Mouse (Mus musculus) right cerebral cortex, postnatal 36 days (tissue): ENCODE results near the gene Gimap7.
"Not testable (repeated sequence)": the region's sequence is repeated elsewhere in the genome, so short reads cannot be mapped to it uniquely, and the experiment has no call there.

Experiments
- DNase-seq, 2 experiments: peaks; one replicate each; pipeline ENCODE4 v3.0.0; 2022; ENCODE audit warnings: low spot score in 2 of 2, mixed read lengths in 1 of 2

Gimap7 gene

GRCm38 (mm10) chr6:48718455-48718854 is at the start of gene Gimap7, which contains the start of gene Gm28053:
Gene Gimap7, plus strand, starts transcription at chr6:48718621.
Gene Gm28053, plus strand, starts transcription at chr6:48718607.
- DNase-seq: no peak

- no peak for DNase-seq
These were observed 48.9 kb upstream of the Gimap7 start for GRCm38 (mm10) chr6:48669446-48669969.

- DNase-seq: no peak
These were observed 43.9 kb upstream of the Gimap7 start for GRCm38 (mm10) chr6:48674291-48675058.

- no peak for DNase-seq
These were observed 43.0 kb upstream of the Gimap7 start for GRCm38 (mm10) chr6:48675400-48675930.

GRCm38 (mm10) chr6:48675931-48676859 is 42.2 kb upstream of the Gimap7 start, which contains the start of gene Gimap9:
Gene Gimap9, plus strand, starts transcription at chr6:48676129.
- DNase-seq: no peak

GRCm38 (mm10) chr6:48676860-48677415 is 41.5 kb upstream of the Gimap7 start:
- no peak for DNase-seq

- no peak for DNase-seq
These were observed 40.7 kb upstream of the Gimap7 start for GRCm38 (mm10) chr6:48677492-48678345.

GRCm38 (mm10) chr6:48678391-48678790 is 40.0 kb upstream of the Gimap7 start:
- DNase-seq: no peak

- no peak for DNase-seq
These were observed 38.7 kb upstream of the Gimap7 start for GRCm38 (mm10) chr6:48679701-48680100.

GRCm38 (mm10) chr6:48680421-48680820 is 38.0 kb upstream of the Gimap7 start:
- no peak for DNase-seq

GRCm38 (mm10) chr6:48681472-48682090 is 36.8 kb upstream of the Gimap7 start:
- no peak for DNase-seq

GRCm38 (mm10) chr6:48682271-48682670 is 36.1 kb upstream of the Gimap7 start:
- peak in 1 of 2 experiments; percentile 8 for DNase-seq

GRCm38 (mm10) chr6:48683263-48683821 is 35.1 kb upstream of the Gimap7 start:
- DNase-seq: not testable (repeated sequence)

GRCm38 (mm10) chr6:48684319-48684718 is 34.1 kb upstream of the Gimap7 start, which contains the start of gene Gimap4:
Gene Gimap4, plus strand, starts transcription at chr6:48684549.
- DNase-seq: no peak

GRCm38 (mm10) chr6:48684806-48685205 is 33.6 kb upstream of the Gimap7 start:
- DNase-seq: no peak

- DNase-seq: no peak
These were observed 33.2 kb upstream of the Gimap7 start for GRCm38 (mm10) chr6:48685251-48685650.

- no peak for DNase-seq
These were observed 32.4 kb upstream of the Gimap7 start for GRCm38 (mm10) chr6:48685694-48686665.

- DNase-seq: no peak
These were observed 31.3 kb upstream of the Gimap7 start for GRCm38 (mm10) chr6:48687077-48687476.

- DNase-seq: no peak
These were observed 29.1 kb upstream of the Gimap7 start for GRCm38 (mm10) chr6:48689320-48689719.
